ENCODE assay signal across 8 mouse cellular contexts in genomic region chr4:146579905-146580873, GRCm38 (mm10). TPM values are rescaled to one million over a fixed set of nuclear protein-coding genes. Genes with fewer than 3 reads are reported as not detected.
DNase-seq lines count a peak whose midpoint lies in the region; ATAC-seq lines count a peak whose summit lies in the region.
"Not testable (repeated sequence)": the region's sequence is repeated elsewhere in the genome, so short reads cannot be mapped to it uniquely, and the experiment has no call there.

No protein-coding gene starts in this region.

- peak; percentile 84 for ATAC-seq in activated CD4-positive, CD25-positive, alpha-beta regulatory T cell, adult 4 months
- peak; percentile 88 for ATAC-seq in forebrain, embryonic 11.5 days (replicated peaks; ENCODE audit: low FRiP score)
- peak; percentile 66 for ATAC-seq in heart, embryonic 14.5 days (ENCODE audit: insufficient number of reproducible peaks, insufficient read depth, low FRiP score, low read depth)
- ATAC-seq in hindbrain, embryonic 16.5 days = peak; percentile 87
- ATAC-seq in liver, embryonic 15.5 days (ENCODE audit: insufficient read depth) = peak; percentile 78
- peak; percentile 95 for ATAC-seq in midbrain, embryonic 11.5 days (ENCODE audit: low FRiP score)
- ATAC-seq in neural tube, embryonic 15.5 days (ENCODE audit: low FRiP score) = peak; percentile 87

- H3K27me3 ChIP-seq in forebrain, embryonic 11.5 days (ENCODE audit: control insufficient read depth, insufficient read depth, low read length); heart, embryonic 14.5 days (ENCODE audit: control insufficient read depth, insufficient read depth, low read length); hindbrain, embryonic 16.5 days (replicated peaks; ENCODE audit: control insufficient read depth, insufficient read depth, low read length); liver, embryonic 15.5 days; midbrain, embryonic 11.5 days (ENCODE audit: control insufficient read depth, insufficient read depth, low read length); neural tube, embryonic 15.5 days (replicated peaks): not testable (repeated sequence)

- not testable (repeated sequence) for H3K9me3 ChIP-seq in forebrain, embryonic 11.5 days (ENCODE audit: control insufficient read depth, low read length); heart, embryonic 14.5 days (ENCODE audit: control insufficient read depth, low read length); hindbrain, embryonic 16.5 days (ENCODE audit: control insufficient read depth, low read length); liver, embryonic 15.5 days (replicated peaks); midbrain, embryonic 11.5 days (ENCODE audit: control insufficient read depth, low read length); neural tube, embryonic 15.5 days (replicated peaks)

- not testable (repeated sequence) for H3K4me1 ChIP-seq in forebrain, embryonic 11.5 days (replicated peaks; ENCODE audit: control insufficient read depth, insufficient read depth, low read length); heart, embryonic 14.5 days (ENCODE audit: control insufficient read depth in 2 of 2, insufficient read depth in 2 of 2, low read length in 2 of 2); hindbrain, embryonic 16.5 days (ENCODE audit: control insufficient read depth, insufficient read depth, low read depth, low read length); liver, embryonic 15.5 days (replicated peaks); midbrain, embryonic 11.5 days (ENCODE audit: control insufficient read depth, insufficient read depth, low read length); neural tube, embryonic 15.5 days

- H3K36me3 ChIP-seq in forebrain, embryonic 11.5 days (ENCODE audit: control insufficient read depth, insufficient read depth, low read length); heart, embryonic 14.5 days (ENCODE audit: control insufficient read depth, insufficient read depth, low read length); hindbrain, embryonic 16.5 days (ENCODE audit: control insufficient read depth, insufficient read depth, low read length); liver, embryonic 15.5 days (replicated peaks); midbrain, embryonic 11.5 days (ENCODE audit: control insufficient read depth, insufficient read depth, low read length); neural tube, embryonic 15.5 days: not testable (repeated sequence)

- not testable (repeated sequence) for H3K4me3 ChIP-seq in forebrain, embryonic 11.5 days (ENCODE audit: low read depth, low read length); heart, embryonic 14.5 days (ENCODE audit: control insufficient read depth in 1 of 2, insufficient read depth in 1 of 2, low read depth in 1 of 2, low read length in 2 of 2); liver, embryonic 15.5 days (replicated peaks); midbrain, embryonic 11.5 days (ENCODE audit: low read depth, low read length); neural tube, embryonic 15.5 days (replicated peaks)
- H3K4me3 ChIP-seq in hindbrain, embryonic 16.5 days (ENCODE audit: low read length) = peak overlapping the region; percentile 21; the same call in 1 of the 2 replicates

- H3K4me2 ChIP-seq in forebrain, embryonic 11.5 days (ENCODE audit: low read depth, low read length, severe bottlenecking); heart, embryonic 14.5 days (ENCODE audit: low read length); hindbrain, embryonic 16.5 days (ENCODE audit: low read length); liver, embryonic 15.5 days; midbrain, embryonic 11.5 days: not testable (repeated sequence)
- H3K4me2 ChIP-seq in neural tube, embryonic 15.5 days = peak overlapping the region; percentile 30; the same call in 1 of the 2 replicates

- not testable (repeated sequence) for DNase-seq in forebrain, embryonic 11.5 days (ENCODE audit: low spot score); midbrain, embryonic 11.5 days (ENCODE audit: low spot score, missing footprints)
- DNase-seq in kidney, postnatal 10 days = peak; percentile 2

- H3K27ac ChIP-seq in forebrain, embryonic 11.5 days (ENCODE audit: low read depth, low read length); heart, embryonic 14.5 days (replicated peaks in 1 of 2; ENCODE audit: control insufficient read depth in 1 of 2, insufficient read depth in 1 of 2, low read depth in 2 of 2, low read length in 2 of 2); hindbrain, embryonic 16.5 days (ENCODE audit: low read depth, low read length); liver, embryonic 15.5 days (replicated peaks); midbrain, embryonic 11.5 days (ENCODE audit: low read depth, low read length); neural tube, embryonic 15.5 days (replicated peaks): not testable (repeated sequence)

- WGBS in forebrain, embryonic 11.5 days = no CpG with 5 or more reads among the region's 111 CpGs
- WGBS in heart, embryonic 14.5 days = no CpG with 5 or more reads among the region's 111 CpGs
- WGBS in hindbrain, embryonic 16.5 days = 3% methylated on average over 13 of the region's 111 CpGs
- WGBS in liver, embryonic 15.5 days (ENCODE audit: insufficient replicate concordance) = 0% methylated on average over 6 of the region's 111 CpGs
- WGBS in midbrain, embryonic 11.5 days = 10% methylated on average over 10 of the region's 111 CpGs
- 0% methylated on average over 14 of the region's 111 CpGs for WGBS in neural tube, embryonic 15.5 days

- H3K9ac ChIP-seq in forebrain, embryonic 11.5 days (ENCODE audit: low read length); heart, embryonic 14.5 days (ENCODE audit: low read length); hindbrain, embryonic 16.5 days (ENCODE audit: low read depth, low read length); liver, embryonic 15.5 days; midbrain, embryonic 11.5 days (ENCODE audit: low read length); neural tube, embryonic 15.5 days (replicated peaks): not testable (repeated sequence)

RNA-seq across cellular contexts. Expression of gene Zfp993, which starts 30.6 kb away (rescaled TPM):
- 10 to 100 TPM in 1 of 2 experiments, 1 to 10 TPM in 1; 3.0 to 11.9 TPM for polyA plus RNA-seq in activated CD4-positive, CD25-positive, alpha-beta regulatory T cell, adult 4 months (2017; shearing (Covaris generic))
- polyA plus RNA-seq in forebrain, embryonic 11.5 days (2014; fragmentation: Nextera tagmentation; extraction: Ambion mirVana) = 1.9 and 2.5 TPM in 2 replicates
- 5.8 and 8.3 TPM in 2 replicates for polyA plus RNA-seq in heart, embryonic 14.5 days (2014; fragmentation: Nextera tagmentation; extraction: Ambion mirVana)
- 2.3 and 2.9 TPM in 2 replicates for polyA plus RNA-seq in hindbrain, embryonic 16.5 days (2015; fragmentation: Nextera tagmentation; extraction: Ambion mirVana)
- polyA plus RNA-seq in liver, embryonic 15.5 days (2015; fragmentation: Nextera tagmentation; extraction: Ambion mirVana) = 2.3 and 3.4 TPM in 2 replicates
- 1.7 and 1.9 TPM in 2 replicates for polyA plus RNA-seq in midbrain, embryonic 11.5 days (2014; fragmentation: Nextera tagmentation; extraction: Ambion mirVana)
- polyA plus RNA-seq in neural tube, embryonic 15.5 days (2015; fragmentation: Nextera tagmentation; extraction: Ambion mirVana) = 2.9 and 8.2 TPM in 2 replicates
